Mouse (Mus musculus) midbrain, embryonic 13.5 days (tissue): ENCODE results near the gene Samd8. TPM values are rescaled to one million over a fixed set of nuclear protein-coding genes. Genes with fewer than 3 reads are reported as not detected.
A peak's percentile ranks its signal among the peaks of the same experiment; 100 is the strongest.

ENCODE experiments used
- ATAC-seq: fragments of 200-750 bp; cut with Nextera tagmentation; 2 replicates; pipeline ENCODE4 v1.8.0; 2017; ENCODE audit warnings: mild to moderate bottlenecking, moderate TSS enrichment, moderate library complexity
- H3K27ac ChIP-seq: fragments of 300-500 bp; sonication (generic); 2 replicates; pipeline ENCODE4 v1.5.1; 2015; ENCODE audit warnings: inconsistent platforms, mild to moderate bottlenecking, moderate library complexity
- H3K27me3 ChIP-seq: fragments of 300-500 bp; sonication (generic); 2 replicates; pipeline ENCODE4 v1.6.1; 2015; ENCODE audit warnings: mild to moderate bottlenecking, inconsistent platforms
- H3K36me3 ChIP-seq: fragments of 300-500 bp; sonication (generic); 2 replicates; pipeline ENCODE4 v1.6.1; 2015; ENCODE audit warnings: mild to moderate bottlenecking, inconsistent platforms
- H3K4me1 ChIP-seq: fragments of 300-500 bp; sonication (generic); replicated peaks from 2 replicates; pipeline ENCODE4 v1.6.1; 2015; ENCODE audit warnings: inconsistent platforms
- H3K4me2 ChIP-seq: fragments of 300-500 bp; sonication (generic); replicated peaks from 2 replicates; pipeline ENCODE4 v1.6.1; 2015; ENCODE audit warnings: moderate library complexity, mild to moderate bottlenecking, inconsistent platforms
- H3K4me3 ChIP-seq: fragments of 300-500 bp; sonication (generic); replicated peaks from 2 replicates; pipeline ENCODE4 v1.5.1; 2015; ENCODE audit warnings: mild to moderate bottlenecking, inconsistent platforms
- H3K9ac ChIP-seq: fragments of 300-500 bp; sonication (generic); replicated peaks from 2 replicates; pipeline ENCODE4 v1.6.1; 2015; ENCODE audit warnings: mild to moderate bottlenecking, inconsistent platforms
- H3K9me3 ChIP-seq: fragments of 300-500 bp; sonication (generic); 2 replicates; pipeline ENCODE4 v1.6.1; 2016; ENCODE audit warnings: mild to moderate bottlenecking, inconsistent platforms
- WGBS: fragments of 180-500 bp; shearing (Covaris S2); methylation state at CpG from one replicate; pipeline ENCODE4 v1.1.7; 2015; 5-methylcytosine and 5-hydroxymethylcytosine counted together
- polyA plus RNA-seq: library from polyadenylated mRNA; unstranded; fragments of >200 nt; fragmentation: Nextera tagmentation; extraction: Ambion mirVana; gene quantifications from 2 replicates; pipeline ENCODE4 v1.2.1, GENCODE M21; 2015

Samd8 gene
- polyA plus RNA-seq, 1 experiment from 2014 or later: 19.2 TPM

DNA sequence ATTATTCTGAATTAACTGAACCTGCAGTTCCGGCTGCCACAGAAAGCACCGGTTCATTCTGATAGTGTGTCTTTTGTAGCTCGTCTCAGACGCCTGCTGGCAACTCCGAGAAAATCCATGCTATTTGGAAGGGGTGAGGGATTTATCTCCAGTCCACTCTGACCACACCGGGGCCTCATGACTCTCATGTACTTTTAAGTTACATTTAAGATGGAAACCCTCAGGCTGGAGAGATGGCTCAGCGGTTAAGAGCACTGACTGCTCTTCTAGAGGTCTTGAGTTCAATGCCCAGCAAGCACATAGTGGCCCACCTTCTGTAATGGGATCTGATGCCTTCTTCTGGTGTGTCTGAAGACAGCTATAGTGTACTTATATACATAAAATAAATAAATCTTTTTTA is 72.0 kb downstream of the Samd8 start:
- no peak overlapping the region for H3K4me2 ChIP-seq
- no peak overlapping the region for H3K9ac ChIP-seq
- no peaks in the 10 kb centered on the region for H3K4me1 ChIP-seq
- H3K27ac ChIP-seq: no peak overlapping the region
- WGBS: 68% methylated on average over 7 of the region's 7 CpGs
- H3K4me3 ChIP-seq: no peak overlapping the region
- no peaks in the 10 kb centered on the region for H3K36me3 ChIP-seq
- no peaks in the 10 kb centered on the region for H3K27me3 ChIP-seq
- no peak for ATAC-seq
- H3K9me3 ChIP-seq: no peaks in the 10 kb centered on the region

- no peak for ATAC-seq
- Histone ChIP-seq H3K27me3 (no peaks in the 10 kb centered on the region), H3K36me3 (no peaks in the 10 kb centered on the region), H3K4me2 (no peak overlapping the region), H3K9ac (no peak overlapping the region), H3K27ac (no peak overlapping the region), H3K4me3 (no peak overlapping the region), H3K4me1 (no peaks in the 10 kb centered on the region), H3K9me3 (no peaks in the 10 kb centered on the region)
- 68% methylated on average over 7 of the region's 7 CpGs for WGBS
These were observed 72.6 kb downstream of the Samd8 start for GRCm38 (mm10) chr14:21822795-21823374.

- ATAC-seq: no peak
- 88% methylated on average over 7 of the region's 7 CpGs for WGBS
- Histone ChIP-seq H3K4me3 (no peak overlapping the region), H3K4me1 (no peaks in the 10 kb centered on the region), H3K4me2 (no peak overlapping the region), H3K9ac (no peak overlapping the region), H3K27ac (no peak overlapping the region), H3K36me3 (no peaks in the 10 kb centered on the region), H3K27me3 (no peaks in the 10 kb centered on the region), H3K9me3 (no peaks in the 10 kb centered on the region)
These were observed 73.6 kb downstream of the Samd8 start for GRCm38 (mm10) chr14:21823897-21824296.

- H3K9me3 ChIP-seq: no peaks in the 10 kb centered on the region
- WGBS: 86% methylated on average over 2 of the region's 2 CpGs
- no peak for ATAC-seq
- H3K4me1 ChIP-seq: no peaks in the 10 kb centered on the region
- H3K4me2 ChIP-seq: no peak within 1 kb of the TSS
- H3K27me3 ChIP-seq: no peaks in the 10 kb centered on the region
- no peak within 1 kb of the TSS for H3K4me3 ChIP-seq
- no peak within 1 kb of the TSS for H3K9ac ChIP-seq
- no peaks in the 10 kb centered on the region for H3K36me3 ChIP-seq
- no peak within 1 kb of the TSS for H3K27ac ChIP-seq
These were observed 74.6 kb downstream of the Samd8 start, which contains the start of gene Vdac2 for GRCm38 (mm10) chr14:21824938-21825337. Vdac2 (plus strand) TSS chr14:21825238.

DNA sequence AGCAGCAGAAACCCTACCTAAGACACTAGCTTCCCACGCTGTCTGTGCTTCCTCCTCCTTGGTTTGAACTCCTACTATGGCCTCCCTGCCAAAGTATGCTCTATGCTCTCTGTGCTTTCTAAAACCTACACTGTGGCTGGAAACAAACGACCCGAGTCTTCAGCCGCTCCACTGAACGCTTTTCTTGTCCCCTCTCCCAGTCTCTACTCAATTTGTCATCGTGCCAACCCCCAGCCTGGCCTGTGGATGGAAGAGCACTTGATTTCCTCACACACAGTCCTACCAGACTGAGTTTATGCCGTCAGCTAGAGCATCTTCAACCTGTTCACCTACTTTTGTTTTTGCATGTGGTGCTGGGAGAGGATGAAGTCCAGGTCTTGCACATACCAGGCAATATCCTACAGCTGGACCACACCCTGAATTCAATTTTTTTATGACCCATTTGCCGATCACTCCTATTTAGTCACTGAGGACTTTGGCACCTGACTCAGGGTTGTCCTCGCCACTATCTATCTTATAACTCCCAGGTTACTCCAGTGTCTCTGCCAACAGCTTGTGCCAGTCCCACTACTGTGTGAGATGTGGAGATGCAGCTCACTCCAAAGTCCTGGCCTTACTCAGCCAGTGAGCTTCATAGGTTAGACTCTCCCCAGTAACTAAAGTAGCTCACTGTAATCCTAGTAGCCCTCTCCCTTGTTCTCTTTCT is 75.6 kb downstream of the Samd8 start:
- Histone ChIP-seq H3K27me3 (no peaks in the 10 kb centered on the region), H3K27ac (no peak overlapping the region), H3K36me3 (no peaks in the 10 kb centered on the region), H3K9me3 (no peaks in the 10 kb centered on the region), H3K4me1 (peaks cover 6% of the 10 kb centered on the region), H3K9ac (no peak overlapping the region), H3K4me3 (no peak overlapping the region), H3K4me2 (no peak overlapping the region)
- WGBS: 89% methylated on average over 9 of the region's 9 CpGs
- ATAC-seq: no peak

- H3K4me3 ChIP-seq: peak overlapping the region; percentile 95
- H3K4me2 ChIP-seq: peak overlapping the region; percentile 88
- H3K27me3 ChIP-seq: no peaks in the 10 kb centered on the region
- peak; percentile 97 for ATAC-seq
- H3K27ac ChIP-seq: peak overlapping the region; percentile 88
- peak overlapping the region; percentile 93 for H3K9ac ChIP-seq
- H3K4me1 ChIP-seq: peaks cover 30% of the 10 kb centered on the region
- H3K9me3 ChIP-seq: no peaks in the 10 kb centered on the region
- peaks cover 19% of the 10 kb centered on the region for H3K36me3 ChIP-seq
- under 1% methylated on average over 73 of the region's 73 CpGs for WGBS
These were observed 80.8 kb downstream of the Samd8 start for GRCm38 (mm10) chr14:21830876-21831767.

- H3K9ac ChIP-seq: peak overlapping the region; percentile 93
- ATAC-seq: peak; percentile 64
- H3K9me3 ChIP-seq: no peaks in the 10 kb centered on the region
- H3K36me3 ChIP-seq: peaks cover 25% of the 10 kb centered on the region
- no peaks in the 10 kb centered on the region for H3K27me3 ChIP-seq
- under 1% methylated on average over 28 of the region's 28 CpGs for WGBS
- peak overlapping the region; percentile 88 for H3K27ac ChIP-seq
- H3K4me3 ChIP-seq: peak overlapping the region; percentile 95
- peaks cover 30% of the 10 kb centered on the region for H3K4me1 ChIP-seq
- H3K4me2 ChIP-seq: peak overlapping the region; percentile 88
These were observed 81.6 kb downstream of the Samd8 start for GRCm38 (mm10) chr14:21831830-21832403.

DNA sequence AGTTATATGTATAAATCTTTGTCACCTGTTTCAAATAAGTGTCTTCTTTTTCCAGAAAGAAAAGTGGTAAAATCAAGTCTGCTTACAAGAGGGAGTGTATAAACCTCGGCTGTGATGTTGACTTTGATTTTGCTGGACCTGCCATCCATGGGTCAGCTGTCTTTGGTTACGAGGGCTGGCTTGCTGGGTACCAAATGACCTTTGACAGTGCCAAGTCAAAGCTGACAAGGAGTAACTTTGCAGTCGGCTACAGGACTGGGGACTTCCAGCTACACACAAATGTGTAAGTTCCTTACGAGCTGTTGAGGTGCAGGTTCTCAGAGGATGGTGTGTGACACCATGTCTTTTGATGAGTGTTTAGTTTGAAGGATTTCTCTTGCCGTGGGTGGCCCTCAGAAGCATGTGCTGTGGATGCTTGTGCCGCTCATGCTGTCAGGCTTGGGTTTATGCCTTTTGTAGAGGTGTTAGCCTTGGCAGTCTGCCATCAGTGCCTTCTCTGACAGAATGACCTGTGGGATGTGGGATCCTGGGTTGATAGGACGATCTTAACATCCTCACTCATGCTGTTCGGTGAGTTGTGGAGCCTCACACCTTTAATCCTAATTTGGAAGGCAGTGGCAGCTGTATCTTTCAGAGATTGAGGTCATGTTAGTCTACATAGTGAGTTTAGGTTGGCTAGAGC is 88.1 kb downstream of the Samd8 start:
- H3K27ac ChIP-seq: no peak overlapping the region
- ATAC-seq: no peak
- H3K9ac ChIP-seq: no peak overlapping the region
- H3K9me3 ChIP-seq: no peaks in the 10 kb centered on the region
- peaks cover 9% of the 10 kb centered on the region for H3K4me1 ChIP-seq
- no peaks in the 10 kb centered on the region for H3K27me3 ChIP-seq
- 88% methylated on average over 8 of the region's 8 CpGs for WGBS
- no peak overlapping the region for H3K4me3 ChIP-seq
- peaks cover 85% of the 10 kb centered on the region for H3K36me3 ChIP-seq
- no peak overlapping the region for H3K4me2 ChIP-seq

GRCm38 (mm10) chr14:21841819-21842592 is 91.7 kb downstream of the Samd8 start:
- Histone ChIP-seq H3K9ac (no peak overlapping the region), H3K4me3 (no peak overlapping the region), H3K9me3 (no peaks in the 10 kb centered on the region), H3K27me3 (no peaks in the 10 kb centered on the region), H3K36me3 (peaks cover 96% of the 10 kb centered on the region), H3K4me1 (peaks cover 4% of the 10 kb centered on the region), H3K27ac (no peak overlapping the region), H3K4me2 (no peak overlapping the region)
- ATAC-seq: no peak
- WGBS: 93% methylated on average over 5 of the region's 5 CpGs

DNA sequence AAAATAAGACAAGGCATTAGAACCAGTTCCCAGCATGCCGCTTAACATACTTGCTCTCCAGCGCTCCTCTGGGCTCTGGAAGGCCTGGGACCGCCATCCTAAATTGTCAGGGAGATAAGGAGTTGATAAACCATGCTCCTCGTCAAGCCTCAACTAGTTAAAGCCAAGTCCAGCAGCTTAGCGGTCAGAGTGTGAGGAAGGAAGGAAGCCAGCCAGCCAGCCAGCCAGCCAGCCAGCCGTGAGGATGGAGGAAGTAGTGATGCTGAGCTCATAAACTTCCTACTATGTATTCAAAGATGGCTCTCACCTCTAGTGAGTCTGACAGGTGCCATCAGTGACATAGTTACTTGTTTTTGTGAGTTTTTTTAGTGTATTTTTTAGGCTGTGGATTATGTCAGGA is 92.9 kb downstream of the Samd8 start:
- no peak for ATAC-seq
- peaks cover 86% of the 10 kb centered on the region for H3K36me3 ChIP-seq
- H3K4me3 ChIP-seq: no peak overlapping the region
- 90% methylated on average over 6 of the region's 6 CpGs for WGBS
- H3K27ac ChIP-seq: no peak overlapping the region
- H3K9ac ChIP-seq: no peak overlapping the region
- H3K4me2 ChIP-seq: no peak overlapping the region
- H3K4me1 ChIP-seq: peaks cover 16% of the 10 kb centered on the region
- H3K9me3 ChIP-seq: no peaks in the 10 kb centered on the region
- no peaks in the 10 kb centered on the region for H3K27me3 ChIP-seq

DNA sequence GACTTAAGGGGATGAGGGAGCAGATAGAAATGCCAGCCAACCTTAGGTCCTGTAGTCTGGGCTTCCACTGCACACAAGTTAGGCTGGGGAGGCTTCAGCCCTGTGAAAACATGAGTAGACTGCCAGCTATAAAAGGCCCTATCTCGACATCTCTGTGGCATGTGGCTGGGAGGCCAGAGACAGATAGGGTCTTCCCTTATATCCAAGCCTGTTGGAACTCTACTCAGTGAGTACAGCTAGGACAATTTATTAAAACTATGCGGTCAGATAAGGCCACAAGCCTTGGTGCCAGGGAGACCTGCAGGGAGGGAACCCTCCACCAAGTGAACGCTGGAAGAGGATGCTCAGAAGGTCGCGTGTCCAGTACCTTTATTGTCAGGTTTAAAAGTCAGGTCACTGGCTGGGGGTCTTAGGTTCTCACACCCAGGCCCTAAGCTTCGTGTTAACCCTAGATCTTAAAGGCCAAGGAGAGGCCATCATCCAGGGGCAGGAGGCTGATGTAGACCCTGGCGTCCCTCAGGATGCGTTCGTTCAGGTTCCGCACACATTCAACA is 96.6 kb downstream of the Samd8 start:
- WGBS: 23% methylated on average over 10 of the region's 10 CpGs
- ATAC-seq: no peak
- H3K9me3 ChIP-seq: no peaks in the 10 kb centered on the region
- H3K4me3 ChIP-seq: peak overlapping the region; percentile 69
- no peak overlapping the region for H3K9ac ChIP-seq
- peaks cover 50% of the 10 kb centered on the region for H3K36me3 ChIP-seq
- 0 out of 2 replicates have a peak overlapping the region, but pooled peaks have one; percentile 56 for H3K27ac ChIP-seq
- peak overlapping the region; percentile 99 for H3K4me2 ChIP-seq
- peaks cover 18% of the 10 kb centered on the region for H3K4me1 ChIP-seq
- H3K27me3 ChIP-seq: no peaks in the 10 kb centered on the region
